Mouse (Mus musculus) forebrain, embryonic 10.5 days (tissue): ENCODE measurements around the gene Map3k6. TPM values are rescaled to one million over a fixed set of nuclear protein-coding genes. Genes with fewer than 3 reads are reported as not detected.

ENCODE experiments used
- DNase-seq: peaks from one replicate; pipeline ENCODE4 v3.0.0-alpha.2; 2017; ENCODE audit warnings: low spot score; ENCODE audit errors: extremely low spot score
- H3K27ac ChIP-seq: fragments of 300-500 bp; sonication (generic); 2 replicates; pipeline ENCODE4 v1.5.1; 2016; ENCODE audit warnings: mild to moderate bottlenecking
- H3K27me3 ChIP-seq: fragments of 300-500 bp; sonication (generic); 2 replicates; pipeline ENCODE4 v1.6.1; 2016; ENCODE audit warnings: mild to moderate bottlenecking; ENCODE audit not compliant: poor library complexity, severe bottlenecking
- H3K36me3 ChIP-seq: fragments of 300-500 bp; sonication (generic); replicated peaks from 2 replicates; pipeline ENCODE4 v1.6.1; 2016; ENCODE audit warnings: mild to moderate bottlenecking, moderate library complexity
- H3K4me1 ChIP-seq: fragments of 300-500 bp; sonication (generic); 2 replicates; pipeline ENCODE4 v1.6.1; 2016
- H3K4me3 ChIP-seq: fragments of 300-500 bp; sonication (generic); 2 replicates; pipeline ENCODE4 v1.5.1; 2016; ENCODE audit warnings: mild to moderate bottlenecking, moderate library complexity
- H3K9me3 ChIP-seq: fragments of 300-500 bp; sonication (generic); 2 replicates; pipeline ENCODE4 v1.6.1; 2016; ENCODE audit warnings: mild to moderate bottlenecking, moderate library complexity
- WGBS: fragments of 180-500 bp; shearing (Covaris S2); methylation state at CpG from one replicate; pipeline ENCODE4 v1.1.7; 2016; 5-methylcytosine and 5-hydroxymethylcytosine counted together
- polyA plus RNA-seq: library from polyadenylated mRNA; unstranded; fragments of >200 nt; fragmentation: Nextera tagmentation; extraction: Ambion mirVana; gene quantifications from 2 replicates; pipeline ENCODE4 v1.2.1, GENCODE M21; 2016

The Map3k6 gene
- polyA plus RNA-seq, 1 experiment from 2014 or later = 1.8 TPM

- no peak overlapping the region for H3K27ac ChIP-seq
These were observed 21.8 kb downstream of the Map3k6 start for GRCm38 (mm10) chr4:133262375-133262765.

GRCm38 (mm10) chr4:133262882-133263281, 22.3 kb downstream of the Map3k6 start, which contains the start of gene Sytl1:
Gene Sytl1, minus strand, starts transcription at chr4:133263113.
- 42% methylated on average over 7 of the region's 7 CpGs for WGBS
- Histone ChIP-seq H3K4me1 (0 out of 2 replicates have a peak, but pooled peaks cover 8% of the 10 kb centered on the region), H3K36me3 (peaks cover 51% of the 10 kb centered on the region), H3K4me3 (no peak within 1 kb of the TSS), H3K9me3 (peaks cover 12% of the 10 kb centered on the region; the same call in 1 of the 2 replicates), H3K27me3 (peaks cover 14% of the 10 kb centered on the region), H3K27ac (no peak within 1 kb of the TSS; the same call in 1 of the 2 replicates)
- DNase-seq = no peak

More at GRCm38 (mm10) chr4:133262375-133262765, 21.8 kb downstream of the Map3k6 start:
- no peak for DNase-seq
- peaks cover 12% of the 10 kb centered on the region; the same call in 1 of the 2 replicates for H3K9me3 ChIP-seq
- peaks cover 19% of the 10 kb centered on the region for H3K27me3 ChIP-seq
- 70% methylated on average over 7 of the region's 7 CpGs for WGBS
- peaks cover 13% of the 10 kb centered on the region for H3K4me1 ChIP-seq
- no peak overlapping the region for H3K4me3 ChIP-seq
- peaks cover 46% of the 10 kb centered on the region for H3K36me3 ChIP-seq

GRCm38 (mm10) chr4:133263756-133264155, 23.1 kb downstream of the Map3k6 start:
- Histone ChIP-seq H3K4me3 (no peak overlapping the region), H3K27me3 (peaks cover 5% of the 10 kb centered on the region), H3K36me3 (peaks cover 60% of the 10 kb centered on the region), H3K4me1 (0 out of 2 replicates have a peak, but pooled peaks cover 8% of the 10 kb centered on the region), H3K9me3 (peaks cover 12% of the 10 kb centered on the region; the same call in 1 of the 2 replicates), H3K27ac (no peak overlapping the region)
- no peak for DNase-seq
- 94% methylated on average over 5 of the region's 5 CpGs for WGBS

- Histone ChIP-seq H3K27ac (no peak overlapping the region), H3K36me3 (peaks cover 68% of the 10 kb centered on the region), H3K4me1 (0 out of 2 replicates have a peak, but pooled peaks cover 8% of the 10 kb centered on the region), H3K4me3 (no peak overlapping the region), H3K27me3 (no peaks in the 10 kb centered on the region), H3K9me3 (peaks cover 12% of the 10 kb centered on the region; the same call in 1 of the 2 replicates)
- DNase-seq = no peak
- WGBS = 100% methylated on average over 2 of the region's 2 CpGs
These were observed 23.9 kb downstream of the Map3k6 start for GRCm38 (mm10) chr4:133264559-133264958.

- over 99% methylated on average over 3 of the region's 3 CpGs for WGBS
- Histone ChIP-seq H3K4me1 (0 out of 2 replicates have a peak, but pooled peaks cover 8% of the 10 kb centered on the region), H3K27me3 (no peaks in the 10 kb centered on the region), H3K9me3 (peaks cover 12% of the 10 kb centered on the region; the same call in 1 of the 2 replicates), H3K27ac (no peak overlapping the region), H3K36me3 (peaks cover 75% of the 10 kb centered on the region), H3K4me3 (no peak overlapping the region)
- DNase-seq = no peak
These were observed 24.7 kb downstream of the Map3k6 start for GRCm38 (mm10) chr4:133265297-133265696.

- peaks cover 80% of the 10 kb centered on the region for H3K36me3 ChIP-seq
- DNase-seq = no peak
- no peak overlapping the region for H3K27ac ChIP-seq
- H3K4me1 ChIP-seq = 0 out of 2 replicates have a peak, but pooled peaks cover 8% of the 10 kb centered on the region
- WGBS = 94% methylated on average over 4 of the region's 4 CpGs
- no peaks in the 10 kb centered on the region for H3K27me3 ChIP-seq
- H3K9me3 ChIP-seq = peaks cover 12% of the 10 kb centered on the region; the same call in 1 of the 2 replicates
- H3K4me3 ChIP-seq = no peak overlapping the region
These were observed 25.1 kb downstream of the Map3k6 start for GRCm38 (mm10) chr4:133265759-133266158.

GRCm38 (mm10) chr4:133266248-133266880, 25.7 kb downstream of the Map3k6 start:
- no peak overlapping the region for H3K27ac ChIP-seq
- H3K9me3 ChIP-seq = peaks cover 12% of the 10 kb centered on the region; the same call in 1 of the 2 replicates
- 0 out of 2 replicates have a peak, but pooled peaks cover 8% of the 10 kb centered on the region for H3K4me1 ChIP-seq
- DNase-seq = no peak
- H3K4me3 ChIP-seq = no peak overlapping the region
- 95% methylated on average over 12 of the region's 12 CpGs for WGBS
- peaks cover 83% of the 10 kb centered on the region for H3K36me3 ChIP-seq
- no peaks in the 10 kb centered on the region for H3K27me3 ChIP-seq

- Histone ChIP-seq H3K9me3 (peaks cover 8% of the 10 kb centered on the region; the same call in 1 of the 2 replicates), H3K27ac (no peak overlapping the region), H3K36me3 (peaks cover 83% of the 10 kb centered on the region), H3K27me3 (no peaks in the 10 kb centered on the region), H3K4me1 (no peaks in the 10 kb centered on the region), H3K4me3 (no peak overlapping the region)
- 94% methylated on average over 3 of the region's 3 CpGs for WGBS
- no peak for DNase-seq
These were observed 28.3 kb downstream of the Map3k6 start for GRCm38 (mm10) chr4:133268931-133269330.

- H3K27me3 ChIP-seq = no peaks in the 10 kb centered on the region
These were observed 29.0 kb downstream of the Map3k6 start for GRCm38 (mm10) chr4:133269596-133269995.

GRCm38 (mm10) chr4:133270929-133271328, 30.3 kb downstream of the Map3k6 start:
- peaks cover 6% of the 10 kb centered on the region for H3K4me1 ChIP-seq
- peaks cover 83% of the 10 kb centered on the region for H3K36me3 ChIP-seq
- no peaks in the 10 kb centered on the region for H3K9me3 ChIP-seq
- H3K27ac ChIP-seq = no peak overlapping the region
- no peak for DNase-seq
- no peaks in the 10 kb centered on the region for H3K27me3 ChIP-seq
- H3K4me3 ChIP-seq = no peak overlapping the region
- WGBS = 93% methylated on average over 9 of the region's 9 CpGs

More at GRCm38 (mm10) chr4:133269596-133269995, 29.0 kb downstream of the Map3k6 start:
- WGBS = 97% methylated on average over 3 of the region's 3 CpGs
- Histone ChIP-seq H3K4me1 (no peaks in the 10 kb centered on the region), H3K36me3 (peaks cover 83% of the 10 kb centered on the region), H3K4me3 (no peak overlapping the region), H3K27ac (no peak overlapping the region), H3K9me3 (peaks cover 3% of the 10 kb centered on the region; the same call in 1 of the 2 replicates)
- no peak for DNase-seq

GRCm38 (mm10) chr4:133277104-133278026, 36.7 kb downstream of the Map3k6 start, which contains the start of gene Tmem222:
Gene Tmem222, minus strand, starts transcription at chr4:133277792.
- peak within 1 kb of the TSS; percentile 91 for H3K27ac ChIP-seq
- WGBS = under 1% methylated on average over 73 of the region's 73 CpGs
- peak within 1 kb of the TSS; percentile 85 for H3K4me3 ChIP-seq
- H3K36me3 ChIP-seq = peaks cover 29% of the 10 kb centered on the region
- H3K9me3 ChIP-seq = no peaks in the 10 kb centered on the region
- peaks cover 42% of the 10 kb centered on the region for H3K4me1 ChIP-seq
- DNase-seq = peak; percentile 95
- no peaks in the 10 kb centered on the region for H3K27me3 ChIP-seq

- peaks cover 49% of the 10 kb centered on the region for H3K4me1 ChIP-seq
- DNase-seq = no peak
- no peaks in the 10 kb centered on the region for H3K27me3 ChIP-seq
- H3K4me3 ChIP-seq = peak overlapping the region; percentile 85
- peak overlapping the region; percentile 91 for H3K27ac ChIP-seq
- WGBS = 33% methylated on average over 6 of the region's 6 CpGs
- peaks cover 29% of the 10 kb centered on the region for H3K36me3 ChIP-seq
- no peaks in the 10 kb centered on the region for H3K9me3 ChIP-seq
These were observed 37.4 kb downstream of the Map3k6 start for GRCm38 (mm10) chr4:133278067-133278466.
